Mouse (Mus musculus): Measurements from ENCODE around the gene Adamts7. TPM values are rescaled to one million over a fixed set of nuclear protein-coding genes. Genes with fewer than 3 reads are reported as not detected.

The Adamts7 gene
- total and polyA plus RNA-seq, 2 experiments from 2014 or later: 4.9 to 15.9 TPM

DNA sequence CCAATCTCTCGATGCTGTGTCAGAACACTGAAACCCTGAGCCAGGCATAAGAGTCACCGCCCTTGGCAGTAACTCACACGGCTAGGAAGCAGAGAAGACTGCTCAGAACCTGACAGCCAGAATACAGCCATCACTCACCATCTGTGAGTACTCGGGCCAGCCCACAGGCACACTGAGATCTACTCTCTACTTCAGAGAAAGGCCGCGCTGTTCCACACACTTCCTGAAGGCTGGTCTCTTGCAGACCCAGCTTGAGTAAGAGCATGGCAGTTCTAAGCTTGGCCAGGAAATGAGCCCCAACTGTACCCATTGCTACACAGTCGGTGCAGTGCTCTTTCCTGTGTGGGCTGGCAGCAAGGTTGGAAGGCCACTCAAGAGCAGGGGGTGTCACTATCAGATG, 80.0 kb downstream of the Adamts7 start:
- no peak for ATAC-seq
- DNase-seq: no peak
- Histone ChIP-seq H3K4me3 (ENCODE audit: low read depth, low read length) (no peak overlapping the region), H3K27ac (ENCODE audit: low read depth, low read length) (no peak overlapping the region), H3K4me2 (ENCODE audit: low read depth) (no peak overlapping the region), H3K9me3 (ENCODE audit: low read length) (no peaks in the 10 kb centered on the region), H3K4me1 (ENCODE audit: insufficient read depth) (no peaks in the 10 kb centered on the region), H3K36me3 (ENCODE audit: insufficient read depth) (peaks cover 15% of the 10 kb centered on the region), H3K9ac (no peak overlapping the region), H3K27me3 (ENCODE audit: insufficient read depth, low read length) (no peaks in the 10 kb centered on the region)
- 85% methylated on average over 7 of the region's 7 CpGs for WGBS
- TF ChIP-seq CTCF (IDR thresholded peaks at IDR 0.05; ENCODE audit: low read depth): no peak

DNA sequence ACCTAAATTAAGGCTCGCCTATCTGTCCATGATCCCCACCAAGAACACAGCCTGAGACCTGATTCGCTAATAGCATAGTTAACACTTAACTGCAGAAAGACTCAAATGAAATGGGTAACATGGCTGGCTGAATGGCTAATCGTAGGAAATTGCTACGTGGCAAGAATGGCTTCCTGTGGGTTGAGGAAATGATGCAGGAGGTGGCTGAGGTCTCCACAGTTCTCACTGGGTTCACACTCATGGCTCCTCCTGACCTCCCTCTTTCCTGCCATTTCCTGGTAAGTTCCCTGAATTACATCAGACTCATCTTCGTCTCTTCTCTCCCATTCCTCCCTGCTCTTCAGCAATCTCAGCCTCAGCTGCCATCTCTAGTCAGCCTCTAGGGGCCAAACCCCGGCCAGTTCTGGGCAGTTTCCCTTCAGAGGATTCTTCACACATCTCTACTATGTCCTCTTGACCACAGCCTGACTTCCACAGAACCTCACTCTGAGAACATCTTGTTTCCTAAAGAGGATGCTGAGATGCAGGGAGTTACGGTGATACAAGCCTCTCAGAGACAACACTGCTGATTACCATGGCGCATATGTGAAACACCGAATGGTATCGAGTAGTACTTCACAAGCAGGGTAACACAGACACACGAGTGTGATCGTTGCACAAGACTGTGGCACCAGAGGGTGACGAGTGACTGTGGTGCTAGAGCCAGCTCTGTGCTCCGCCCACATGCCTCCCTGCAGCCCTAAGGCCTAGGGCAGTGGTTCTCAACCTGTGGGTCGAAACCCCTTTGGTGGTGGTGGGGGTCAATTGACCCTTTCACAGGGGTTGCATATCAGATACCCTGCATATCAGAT, 81.7 kb downstream of the Adamts7 start:
- no peaks in the 10 kb centered on the region for H3K9me3 ChIP-seq (ENCODE audit: low read length)
- no peak overlapping the region for H3K4me3 ChIP-seq (ENCODE audit: low read depth, low read length)
- ATAC-seq: no peak
- no peak for DNase-seq
- peaks cover 14% of the 10 kb centered on the region for H3K36me3 ChIP-seq (ENCODE audit: insufficient read depth)
- TF ChIP-seq CTCF (IDR thresholded peaks at IDR 0.05; ENCODE audit: low read depth): no peak
- H3K27me3 ChIP-seq (ENCODE audit: insufficient read depth, low read length): no peaks in the 10 kb centered on the region
- H3K9ac ChIP-seq: no peak overlapping the region
- no peaks in the 10 kb centered on the region for H3K4me1 ChIP-seq (ENCODE audit: insufficient read depth)
- no peak overlapping the region for H3K4me2 ChIP-seq (ENCODE audit: low read depth)
- WGBS: 90% methylated on average over 15 of the region's 15 CpGs
- no peak overlapping the region for H3K27ac ChIP-seq (ENCODE audit: low read depth, low read length)

DNA sequence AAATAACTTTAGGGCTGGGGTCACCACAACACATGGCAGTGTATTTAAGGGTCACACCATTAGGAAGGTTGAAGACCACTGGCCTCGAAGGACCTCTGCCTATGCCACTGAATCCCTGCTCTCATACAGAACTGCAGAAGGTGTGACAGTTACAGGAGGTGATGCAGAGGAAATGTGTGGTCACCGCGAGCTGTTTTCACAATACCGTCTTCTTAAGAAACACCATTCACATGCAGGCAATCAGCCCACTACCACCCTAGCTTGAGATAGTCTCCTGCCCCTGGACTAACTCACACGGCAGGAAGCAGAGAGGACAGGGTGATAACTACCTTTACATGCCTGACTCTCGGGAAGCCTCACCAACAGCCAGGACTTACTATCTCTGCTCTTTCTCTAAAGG, 82.3 kb downstream of the Adamts7 start:
- DNase-seq (no peak), ATAC-seq (no peak)
- no peaks in the 10 kb centered on the region for H3K9me3 ChIP-seq (ENCODE audit: low read length)

DNA sequence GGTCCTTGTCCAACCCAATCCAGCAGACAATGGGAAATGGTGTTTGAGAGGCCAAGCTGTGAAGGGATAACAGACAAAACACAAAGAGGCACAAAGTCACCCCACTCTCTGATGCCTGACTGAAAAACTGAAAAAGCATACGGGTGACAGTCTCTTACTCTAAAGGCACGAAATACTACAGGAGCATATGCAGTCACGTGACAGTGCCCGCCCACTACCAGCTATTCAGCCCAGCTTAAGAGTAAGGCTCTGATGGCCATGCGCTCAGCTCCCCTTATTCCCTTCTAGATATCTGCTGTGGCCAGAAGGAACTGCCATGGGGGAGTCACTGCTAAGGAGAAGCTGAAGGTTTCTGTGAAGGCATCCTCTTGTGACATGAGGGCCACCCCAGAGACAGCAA, 82.9 kb downstream of the Adamts7 start:
- Histone ChIP-seq H3K9me3 (ENCODE audit: low read length) (no peaks in the 10 kb centered on the region), H3K4me3 (ENCODE audit: low read depth, low read length) (no peak overlapping the region), H3K4me1 (ENCODE audit: insufficient read depth) (no peaks in the 10 kb centered on the region), H3K36me3 (ENCODE audit: insufficient read depth) (peaks cover 12% of the 10 kb centered on the region), H3K9ac (no peak overlapping the region), H3K27ac (ENCODE audit: low read depth, low read length) (no peak overlapping the region), H3K27me3 (ENCODE audit: insufficient read depth, low read length) (no peaks in the 10 kb centered on the region), H3K4me2 (ENCODE audit: low read depth) (no peak overlapping the region)
- DNase-seq (no peak), ATAC-seq (no peak)
- TF ChIP-seq CTCF (IDR thresholded peaks at IDR 0.05; ENCODE audit: low read depth): no peak
- 93% methylated on average over 5 of the region's 5 CpGs for WGBS

More for the DNA sequence above, 82.3 kb downstream of the Adamts7 start:
- H3K9ac ChIP-seq: no peak overlapping the region
- H3K27ac ChIP-seq (ENCODE audit: low read depth, low read length): no peak overlapping the region
- 97% methylated on average over 6 of the region's 6 CpGs for WGBS
- no peaks in the 10 kb centered on the region for H3K27me3 ChIP-seq (ENCODE audit: insufficient read depth, low read length)
- H3K36me3 ChIP-seq (ENCODE audit: insufficient read depth): peaks cover 14% of the 10 kb centered on the region
- H3K4me2 ChIP-seq (ENCODE audit: low read depth): no peak overlapping the region
- H3K4me1 ChIP-seq (ENCODE audit: insufficient read depth): no peaks in the 10 kb centered on the region
- H3K4me3 ChIP-seq (ENCODE audit: low read depth, low read length): no peak overlapping the region
- no peak for TF ChIP-seq CTCF (IDR thresholded peaks at IDR 0.05; ENCODE audit: low read depth)

DNA sequence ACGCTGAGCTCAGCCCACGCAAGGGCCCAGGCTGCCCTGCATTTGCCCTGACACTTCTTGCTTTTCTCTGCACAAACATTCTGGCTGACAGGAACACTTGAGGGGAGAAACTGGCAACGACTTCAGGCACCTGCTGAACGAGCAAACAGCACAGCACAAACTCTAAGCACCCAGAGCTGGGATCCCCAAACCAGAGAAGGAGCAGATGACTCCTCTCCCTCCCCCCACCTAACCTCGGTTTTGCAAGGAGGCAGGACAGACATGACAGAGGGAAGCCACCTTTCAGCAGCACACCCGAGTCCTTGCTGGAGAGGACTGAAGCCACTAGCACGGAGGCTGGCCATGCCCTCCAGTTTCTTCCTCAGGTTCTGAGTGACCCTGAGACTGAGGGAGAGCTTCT, 84.4 kb downstream of the Adamts7 start:
- Histone ChIP-seq H3K27ac (ENCODE audit: low read depth, low read length) (no peak overlapping the region), H3K4me3 (ENCODE audit: low read depth, low read length) (no peak overlapping the region), H3K36me3 (ENCODE audit: insufficient read depth) (peaks cover 10% of the 10 kb centered on the region), H3K9me3 (ENCODE audit: low read length) (no peaks in the 10 kb centered on the region), H3K4me1 (ENCODE audit: insufficient read depth) (no peaks in the 10 kb centered on the region), H3K4me2 (ENCODE audit: low read depth) (no peak overlapping the region), H3K27me3 (ENCODE audit: insufficient read depth, low read length) (no peaks in the 10 kb centered on the region), H3K9ac (no peak overlapping the region)
- WGBS: 80% methylated on average over 7 of the region's 7 CpGs
- no peak for TF ChIP-seq CTCF (IDR thresholded peaks at IDR 0.05; ENCODE audit: low read depth)
- ATAC-seq (no peak), DNase-seq (no peak)

DNA sequence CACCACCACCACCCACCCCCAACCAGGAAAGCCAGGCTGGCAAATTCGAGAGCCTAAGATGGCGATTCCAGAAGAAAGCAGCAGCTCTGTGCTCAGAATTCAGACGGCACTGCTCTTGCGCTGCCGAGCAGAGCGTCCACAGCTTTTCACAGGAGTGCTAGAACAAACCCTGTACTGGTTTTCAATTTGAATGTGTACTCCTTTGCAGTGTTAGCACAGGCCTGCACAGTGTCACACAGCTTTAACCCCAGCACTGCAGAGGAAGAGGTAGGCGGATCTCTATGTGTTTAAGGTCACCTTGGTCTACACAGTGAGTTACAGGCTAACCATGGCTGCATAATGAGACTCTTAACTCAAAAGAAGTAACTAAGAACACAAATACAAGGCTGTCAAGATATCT, 85.5 kb downstream of the Adamts7 start:
- ATAC-seq: no peak
- no peaks in the 10 kb centered on the region for H3K4me1 ChIP-seq (ENCODE audit: insufficient read depth)
- WGBS: 91% methylated on average over 7 of the region's 7 CpGs
- H3K27me3 ChIP-seq (ENCODE audit: insufficient read depth, low read length): no peaks in the 10 kb centered on the region
- H3K9me3 ChIP-seq (ENCODE audit: low read length): no peaks in the 10 kb centered on the region
- no peak for DNase-seq
- H3K9ac ChIP-seq: no peak overlapping the region
- no peak overlapping the region for H3K4me2 ChIP-seq (ENCODE audit: low read depth)
- H3K27ac ChIP-seq (ENCODE audit: low read depth, low read length): no peak overlapping the region
- TF ChIP-seq CTCF (IDR thresholded peaks at IDR 0.05; ENCODE audit: low read depth): no peak
- H3K4me3 ChIP-seq (ENCODE audit: low read depth, low read length): no peak overlapping the region
- H3K36me3 ChIP-seq (ENCODE audit: insufficient read depth): peaks cover 10% of the 10 kb centered on the region

DNA sequence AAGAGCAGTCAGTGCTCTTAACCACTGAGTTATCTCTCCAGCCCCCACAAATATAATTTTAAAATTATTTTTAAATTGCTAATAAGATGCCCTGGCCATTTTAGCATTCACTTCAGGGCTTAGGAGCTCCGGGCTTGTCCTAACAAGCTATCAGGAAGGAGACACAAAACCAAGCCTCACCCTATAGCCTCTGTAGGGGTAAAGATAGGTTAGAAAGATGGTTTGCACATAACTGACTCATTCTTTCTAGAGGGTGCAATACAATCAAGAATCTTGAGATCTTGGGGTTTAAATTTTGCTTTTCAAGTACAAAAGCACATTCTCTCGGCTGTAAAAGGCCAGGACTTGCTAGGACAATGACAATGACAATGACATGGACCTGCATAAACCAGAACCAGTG, 86.2 kb downstream of the Adamts7 start:
- H3K9ac ChIP-seq: no peak overlapping the region
- peaks cover 10% of the 10 kb centered on the region for H3K36me3 ChIP-seq (ENCODE audit: insufficient read depth)
- ATAC-seq: no peak
- H3K9me3 ChIP-seq (ENCODE audit: low read length): no peaks in the 10 kb centered on the region
- no peak for DNase-seq
- H3K4me1 ChIP-seq (ENCODE audit: insufficient read depth): no peaks in the 10 kb centered on the region
- no peaks in the 10 kb centered on the region for H3K27me3 ChIP-seq (ENCODE audit: insufficient read depth, low read length)
- H3K27ac ChIP-seq (ENCODE audit: low read depth, low read length): no peak overlapping the region
- 90% methylated on average over 2 of the region's 2 CpGs for WGBS
- no peak for TF ChIP-seq CTCF (IDR thresholded peaks at IDR 0.05; ENCODE audit: low read depth)
- H3K4me3 ChIP-seq (ENCODE audit: low read depth, low read length): no peak overlapping the region
- H3K4me2 ChIP-seq (ENCODE audit: low read depth): no peak overlapping the region

All from forebrain, postnatal 0 days (tissue).